Mouse (Mus musculus): ENCODE measurements around the gene Ccdc194.
A peak's percentile ranks its signal among the peaks of the same experiment; 100 is the strongest.

The Ccdc194 gene

DNA sequence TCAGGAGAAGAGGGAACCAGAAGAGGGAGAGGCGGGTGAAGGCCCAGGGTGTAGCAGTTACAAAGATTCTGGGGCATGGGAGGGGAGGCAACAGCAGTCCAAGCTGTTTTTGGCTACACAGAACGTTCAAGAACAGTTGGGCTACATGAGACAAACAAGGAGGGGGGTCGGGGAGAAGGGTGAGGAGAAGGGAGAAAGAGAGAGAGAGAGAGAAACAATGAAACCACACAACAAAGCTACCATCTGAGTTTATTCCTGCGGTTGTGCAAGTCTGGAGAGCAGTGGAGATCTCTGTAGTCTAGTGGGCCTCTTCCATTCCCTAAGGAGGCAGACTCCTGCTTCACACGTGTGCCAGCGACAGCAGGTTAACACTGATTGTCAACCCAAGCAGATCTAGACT is 28.5 kb upstream of the Ccdc194 start:
- no peak for DNase-seq (ENCODE audit: low read depth)

DNA sequence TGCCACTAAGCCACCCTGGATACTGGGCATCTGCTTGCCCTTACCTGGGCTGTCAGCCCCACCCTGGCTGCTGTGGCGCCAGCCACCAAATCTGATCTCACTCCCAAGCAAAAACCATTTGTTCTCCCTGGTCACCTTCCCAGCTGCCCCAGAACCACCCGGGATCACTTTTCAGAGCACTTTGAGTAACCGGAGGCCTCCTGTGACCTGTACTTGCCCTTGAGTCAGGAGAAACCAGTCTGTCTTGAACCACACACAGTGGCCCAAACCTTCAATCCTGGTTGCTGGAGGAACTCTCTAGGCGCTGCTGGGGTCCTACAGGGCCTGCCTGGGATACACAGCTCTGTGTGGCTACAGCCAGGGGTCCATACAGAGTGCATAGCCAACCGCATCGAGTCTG is 27.3 kb upstream of the Ccdc194 start:
- DNase-seq (ENCODE audit: low read depth): no peak

DNA sequence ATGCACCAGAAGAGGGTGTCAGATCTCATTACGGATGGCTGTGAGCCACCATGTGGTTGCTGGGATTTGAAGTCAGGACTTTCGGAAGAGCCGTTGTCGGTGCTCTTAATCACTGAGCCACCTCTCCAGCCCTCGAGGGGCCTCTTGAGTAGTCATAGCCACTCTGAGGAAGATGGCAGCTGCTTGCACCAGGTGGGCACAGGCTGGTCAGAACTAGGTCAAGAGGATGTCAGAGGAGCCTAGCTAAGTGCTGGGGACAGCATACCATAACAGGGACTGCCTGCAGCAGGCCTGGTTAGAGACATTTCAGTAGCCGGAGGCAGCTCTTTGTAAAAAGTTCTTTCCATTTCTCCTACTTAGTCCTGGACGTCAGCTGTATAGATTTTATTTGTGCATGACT is 25.2 kb upstream of the Ccdc194 start:
- no peak for DNase-seq (ENCODE audit: low read depth)

DNA sequence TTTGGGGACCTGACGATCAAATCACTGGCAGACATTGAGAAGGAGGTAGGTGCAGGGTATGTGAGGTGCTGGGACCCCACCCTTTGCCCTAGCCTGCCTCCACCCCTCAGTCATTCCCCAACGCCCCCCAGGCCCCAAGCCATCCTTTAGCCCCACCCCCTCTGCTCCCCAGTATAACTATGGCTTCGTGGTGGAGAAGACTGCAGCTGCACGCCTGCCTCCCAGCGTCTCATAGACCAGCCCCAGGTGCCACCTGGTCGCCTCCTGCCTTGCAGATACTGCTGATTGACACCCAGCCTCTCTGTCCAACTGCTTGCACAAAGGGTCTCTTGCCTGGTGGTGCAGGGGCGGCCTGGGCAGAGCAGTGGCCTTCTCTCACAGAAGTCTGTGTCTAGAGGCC is 22.1 kb upstream of the Ccdc194 start:
- DNase-seq (ENCODE audit: low read depth): no peak

DNA sequence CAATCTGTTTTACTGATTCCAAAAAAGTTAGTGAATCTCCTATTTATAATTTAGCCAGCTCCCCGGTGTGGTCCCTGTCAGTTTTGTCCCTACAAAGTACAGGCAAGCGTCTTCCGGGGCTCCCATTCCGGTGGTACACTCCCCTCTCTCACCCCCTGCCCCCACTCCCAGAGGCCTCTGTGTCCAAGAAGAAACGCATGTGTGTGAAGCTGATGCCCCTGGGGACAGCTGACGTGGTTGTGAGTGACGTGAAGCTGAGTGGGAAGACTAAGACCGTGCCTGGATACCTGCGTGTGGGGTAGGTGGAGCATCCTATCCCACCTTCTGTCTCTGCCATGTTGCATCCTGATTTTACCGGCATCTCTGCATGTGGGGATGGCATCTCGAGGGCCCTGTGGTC is 19.5 kb upstream of the Ccdc194 start:
- no peak for DNase-seq (ENCODE audit: low read depth)

DNA sequence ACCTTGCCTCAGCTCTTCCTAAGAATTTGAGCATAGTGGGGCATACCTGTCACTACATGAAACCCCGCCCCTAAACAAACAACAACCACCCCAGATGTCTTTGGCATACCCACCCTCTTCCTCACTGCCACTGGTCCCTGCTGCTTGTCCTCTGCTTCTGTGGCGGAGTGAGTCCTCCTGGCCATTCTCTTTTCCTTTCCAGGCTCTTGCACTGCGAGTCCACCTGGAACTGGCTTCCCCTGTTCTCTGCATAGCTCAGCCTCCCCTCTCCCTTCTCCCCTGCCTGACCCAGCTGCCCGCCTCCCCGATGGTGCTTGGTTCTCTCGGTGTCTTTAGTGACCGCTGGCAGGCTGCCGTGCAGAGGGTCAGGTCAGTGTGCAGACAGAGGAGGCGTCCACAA is 18.2 kb upstream of the Ccdc194 start:
- no peak for DNase-seq (ENCODE audit: low read depth)

DNA sequence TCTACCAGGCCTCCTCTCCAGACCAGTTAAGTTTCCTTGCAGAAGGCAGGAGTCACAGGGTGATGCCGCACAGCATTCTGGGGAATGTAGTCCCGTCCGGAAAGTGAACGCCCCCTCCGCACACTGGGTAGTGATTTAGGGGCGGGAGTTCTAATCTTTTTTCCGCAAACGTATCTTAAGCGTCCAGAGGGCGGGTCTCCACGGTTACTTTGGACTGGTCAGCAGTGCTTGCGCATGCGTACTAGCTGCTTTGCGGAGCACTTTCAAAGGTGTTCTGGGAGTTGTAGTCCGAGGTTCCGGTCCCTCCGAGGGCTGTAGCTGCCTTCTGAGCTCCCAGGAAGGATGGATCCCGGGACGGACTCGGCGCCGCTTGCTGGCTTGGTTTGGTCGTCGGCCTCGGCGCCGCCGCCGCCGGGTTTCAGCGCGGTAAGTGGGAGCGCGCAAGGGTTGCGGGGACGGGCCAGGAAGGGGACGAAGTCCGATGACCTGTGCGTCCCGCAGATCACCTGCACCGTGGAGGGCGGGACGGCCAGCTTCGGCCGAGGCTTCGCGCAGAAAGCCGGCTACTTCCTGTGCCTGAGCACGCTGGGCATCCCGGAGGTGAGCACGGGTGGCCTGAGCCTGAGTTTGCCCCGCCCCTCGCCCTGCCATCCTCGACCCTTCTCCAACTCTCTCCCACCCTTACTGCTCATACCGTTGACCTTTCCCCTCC is 17.3 kb upstream of the Ccdc194 start, which contains the start of gene Mvb12a:
Mvb12a (plus strand) TSS at position 291 of the 712 bp plus-strand sequence.
- DNase-seq (ENCODE audit: low read depth): peak; percentile 99

DNA sequence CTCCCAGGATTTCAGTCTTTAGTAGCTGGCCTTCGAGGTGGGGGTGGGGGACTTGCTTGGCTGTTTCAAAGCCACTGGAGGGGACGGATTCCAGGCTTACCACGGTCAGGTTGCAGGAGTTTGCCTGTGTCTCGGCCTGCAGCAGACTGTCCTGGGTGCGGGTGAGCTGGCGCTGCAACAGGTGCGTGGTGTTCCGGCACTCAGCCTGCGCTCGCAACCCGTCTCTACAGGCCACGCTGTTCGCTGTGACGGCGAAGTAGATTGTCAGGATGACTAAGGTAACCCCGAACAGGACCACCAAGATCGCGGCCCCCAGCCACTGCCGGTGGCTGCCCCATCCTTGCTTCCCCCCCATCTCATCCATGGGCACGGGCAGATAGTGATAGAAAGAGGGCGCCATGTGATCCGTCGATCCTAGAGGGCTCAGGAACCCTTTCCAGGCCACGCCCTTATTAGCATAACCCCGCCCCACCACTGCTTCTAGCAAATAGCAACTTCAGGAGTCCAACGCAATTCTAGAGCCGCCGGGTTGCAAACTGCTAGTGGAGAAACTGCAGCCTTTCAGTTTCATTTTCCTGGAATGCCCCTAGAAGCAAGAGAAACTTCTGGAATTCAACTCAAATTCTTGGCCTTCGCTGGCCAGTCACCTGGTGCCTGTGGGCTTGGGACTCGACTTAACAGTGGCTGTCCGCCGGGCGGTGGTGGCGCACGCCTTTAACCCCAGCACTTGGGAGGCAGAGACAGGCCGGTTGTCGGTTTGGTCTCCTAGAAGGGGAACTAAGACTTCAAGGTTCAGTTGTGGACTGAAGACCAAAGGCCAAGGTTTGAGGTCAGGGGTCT is 11.7 kb upstream of the Ccdc194 start, which contains the start of gene Bst2:
Bst2 (minus strand) TSS at position 429 of the 840 bp plus-strand sequence.
- DNase-seq (ENCODE audit: low read depth): peak; percentile 93

DNA sequence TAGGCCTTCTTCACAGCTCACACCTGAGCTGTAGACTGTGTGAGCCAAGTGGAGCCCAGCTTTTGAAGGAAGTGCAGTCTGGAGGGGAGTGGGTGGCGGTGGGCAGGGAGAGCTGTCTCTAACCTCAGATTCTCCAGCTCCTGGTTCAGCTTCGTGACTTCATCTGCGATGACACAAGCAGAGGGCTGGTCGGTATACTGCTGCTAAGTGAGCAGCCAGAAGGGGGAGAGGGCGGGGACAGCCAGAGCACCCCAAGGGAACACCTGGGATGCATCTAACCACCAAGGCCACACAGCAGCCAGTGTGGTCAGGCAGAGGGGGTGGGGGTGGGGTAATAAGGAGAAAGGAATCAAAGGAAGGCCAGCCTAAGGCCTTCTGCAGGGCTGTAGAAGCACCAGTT is 10.2 kb upstream of the Ccdc194 start:
- DNase-seq (ENCODE audit: low read depth): no peak

DNA sequence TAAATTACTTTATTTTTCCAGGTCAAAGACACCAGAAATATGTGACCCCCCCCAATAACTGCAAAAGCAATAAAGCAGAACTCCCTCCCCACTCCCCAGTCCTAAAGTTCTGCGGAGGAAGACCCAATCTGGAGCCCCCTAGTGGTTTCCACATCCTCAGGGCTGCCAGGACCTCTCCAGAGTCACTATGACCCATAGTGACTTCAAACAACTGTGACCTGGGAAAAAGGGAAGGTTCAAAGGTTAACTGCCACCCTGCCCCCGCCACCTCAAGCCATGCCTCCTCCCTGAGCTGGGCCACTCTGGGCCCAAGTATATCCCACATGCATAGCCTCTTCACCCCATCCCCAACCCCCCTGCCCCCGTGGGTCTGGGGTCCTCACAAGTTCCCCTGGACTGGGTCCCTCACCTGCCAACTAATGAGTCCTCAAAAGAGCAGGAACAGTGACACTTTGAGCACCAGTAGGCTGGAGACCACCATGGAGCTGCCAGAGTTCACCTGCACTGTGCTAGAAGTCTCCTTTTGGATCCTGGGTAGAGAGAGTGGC is 8.8 kb upstream of the Ccdc194 start:
- DNase-seq (ENCODE audit: low read depth): no peak

DNA sequence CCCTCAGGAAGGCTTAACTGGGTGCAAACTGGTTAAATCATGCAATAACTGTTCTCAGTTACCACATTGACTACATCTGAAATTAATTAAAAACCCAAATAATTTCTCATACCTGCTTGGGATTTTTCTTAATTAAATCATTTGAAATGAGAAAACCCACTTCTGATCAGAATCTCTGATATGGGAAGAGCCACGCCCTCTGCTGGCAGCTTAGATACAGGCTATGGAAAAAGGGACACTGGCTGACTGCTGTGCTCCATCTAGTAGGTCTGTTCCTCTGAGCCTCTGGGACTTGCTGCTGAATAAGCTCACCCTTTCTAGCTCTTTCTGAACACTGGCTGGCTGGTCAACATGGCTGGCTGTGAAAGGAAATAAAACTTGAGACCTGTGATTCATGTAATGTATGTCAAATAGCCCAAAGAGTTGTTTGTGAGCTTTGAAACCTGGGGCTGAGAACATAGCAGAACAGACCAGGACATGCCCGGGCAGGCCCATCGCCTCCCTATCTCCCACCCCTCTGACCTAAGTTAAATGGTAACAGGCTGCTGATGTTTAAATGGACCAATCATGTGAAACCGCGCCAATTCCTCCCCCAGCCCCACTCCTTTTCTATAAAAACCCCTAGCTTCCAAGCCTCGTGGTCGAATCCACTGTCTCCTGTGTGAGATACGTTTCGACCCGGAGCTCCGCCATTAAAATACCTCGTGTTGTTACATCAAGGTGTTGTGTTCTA is 5.4 kb upstream of the Ccdc194 start:
- peak; percentile 69 for DNase-seq (ENCODE audit: low read depth)

DNA sequence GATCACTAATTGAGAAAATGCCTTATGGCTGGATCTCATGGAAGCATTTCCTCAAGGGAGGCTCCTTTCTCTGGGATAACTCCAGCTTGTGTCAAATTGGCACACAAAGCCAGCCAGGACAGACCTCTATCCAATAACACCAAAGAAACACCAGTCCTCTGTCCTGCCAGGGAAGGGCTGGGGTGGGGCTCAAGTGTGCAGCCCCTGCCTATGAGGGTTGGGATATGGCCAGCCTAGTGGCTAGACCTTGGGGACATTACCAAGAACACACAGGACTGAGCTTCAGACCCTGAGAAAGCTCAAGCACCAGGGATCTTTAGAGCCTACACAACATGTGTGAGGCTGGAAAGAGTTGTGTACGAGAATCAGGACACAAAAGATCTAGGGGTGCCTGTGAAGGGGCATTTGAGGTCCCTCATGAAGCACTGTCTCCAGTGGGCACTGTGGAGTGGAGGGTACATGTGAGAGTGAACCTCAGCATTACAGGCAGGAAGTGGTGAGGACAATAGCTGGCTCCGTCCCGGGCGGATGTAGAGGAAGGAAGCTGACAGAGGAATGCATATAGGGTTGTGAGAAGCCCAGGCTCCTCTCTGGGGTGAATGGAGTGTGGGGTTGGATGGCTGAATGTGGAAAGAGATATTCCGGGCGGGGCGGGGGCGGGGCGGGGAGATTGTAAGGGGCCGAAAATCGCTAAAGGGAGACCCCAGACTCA is 3.0 kb upstream of the Ccdc194 start:
- no peak for DNase-seq (ENCODE audit: low read depth)

DNA sequence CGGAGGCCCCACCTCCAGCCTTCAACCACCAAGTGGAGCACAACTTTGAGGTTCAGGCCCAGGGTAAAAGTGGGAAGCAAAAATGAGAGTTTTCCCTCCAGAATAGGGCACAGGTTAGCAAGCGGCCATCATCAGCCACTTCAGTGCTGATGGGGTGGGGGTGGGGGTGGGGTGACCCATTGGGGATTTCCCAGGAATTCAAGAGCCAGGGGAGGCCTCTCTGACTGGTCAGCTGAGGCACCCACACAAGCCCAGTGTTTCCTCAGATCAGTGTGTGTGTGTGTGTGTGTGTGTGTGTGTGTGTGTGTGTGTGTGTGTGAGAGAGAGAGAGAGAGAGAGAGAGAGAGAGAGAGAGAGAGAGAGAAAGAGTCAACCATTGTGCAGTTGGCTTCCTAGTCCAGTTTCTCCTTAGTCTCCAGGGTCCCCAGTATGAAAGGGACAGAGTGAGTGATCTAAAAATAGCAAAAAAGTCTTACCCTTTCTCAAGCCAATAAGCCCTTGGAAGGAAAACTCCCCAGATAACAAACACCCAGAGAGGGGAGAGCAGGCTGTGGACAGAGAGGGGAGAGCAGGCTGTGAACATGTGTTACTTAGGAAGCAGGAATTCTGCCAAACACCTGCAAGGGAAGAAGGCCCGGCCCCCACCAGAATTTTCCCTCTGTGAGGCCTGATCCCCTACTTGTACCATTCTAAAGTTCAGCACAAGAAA is 1.8 kb upstream of the Ccdc194 start:
- DNase-seq (ENCODE audit: low read depth): peak; percentile 62

DNA sequence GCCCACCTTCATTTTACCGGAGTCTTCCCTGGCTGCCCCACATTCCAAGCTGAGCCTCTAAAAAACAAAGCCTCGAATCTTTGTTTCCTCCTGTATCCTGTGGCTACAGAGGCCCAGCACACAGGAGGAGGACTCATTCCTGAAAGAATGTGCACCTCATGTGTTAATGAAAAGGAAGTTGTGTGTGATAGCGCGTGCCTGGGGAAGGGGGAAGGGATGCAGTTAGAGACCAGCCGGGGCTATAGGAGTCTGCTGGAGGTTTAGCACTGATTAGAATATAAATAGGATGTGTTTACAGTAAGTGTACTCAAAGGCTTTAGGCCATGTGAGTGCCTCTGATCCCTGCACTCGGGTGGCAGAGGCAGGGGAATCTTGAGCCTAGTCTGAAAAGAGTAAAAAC is 761 bp upstream of the Ccdc194 start:
- DNase-seq (ENCODE audit: low read depth): peak; percentile 62

DNA sequence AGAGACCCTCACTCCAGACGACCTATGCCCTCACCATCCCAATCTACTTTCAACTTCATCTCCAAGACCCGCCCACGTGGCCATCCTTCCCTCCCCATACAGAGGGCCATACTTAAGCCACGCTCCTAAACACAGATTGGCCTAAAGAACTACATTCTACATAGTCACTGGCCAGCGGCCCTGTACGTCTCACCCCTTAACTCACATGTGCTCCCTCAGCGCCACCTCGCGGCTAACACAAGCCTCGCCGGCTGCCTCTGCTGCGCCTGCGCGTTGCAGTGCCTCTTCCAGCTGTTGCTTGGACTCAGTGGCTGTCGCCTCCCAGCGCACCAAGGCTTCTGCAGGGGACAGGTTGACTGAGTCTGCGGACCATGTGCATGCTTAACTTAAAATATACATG is 3.9 kb downstream of the Ccdc194 start:
- DNase-seq (ENCODE audit: low read depth): peak; percentile 99

DNA sequence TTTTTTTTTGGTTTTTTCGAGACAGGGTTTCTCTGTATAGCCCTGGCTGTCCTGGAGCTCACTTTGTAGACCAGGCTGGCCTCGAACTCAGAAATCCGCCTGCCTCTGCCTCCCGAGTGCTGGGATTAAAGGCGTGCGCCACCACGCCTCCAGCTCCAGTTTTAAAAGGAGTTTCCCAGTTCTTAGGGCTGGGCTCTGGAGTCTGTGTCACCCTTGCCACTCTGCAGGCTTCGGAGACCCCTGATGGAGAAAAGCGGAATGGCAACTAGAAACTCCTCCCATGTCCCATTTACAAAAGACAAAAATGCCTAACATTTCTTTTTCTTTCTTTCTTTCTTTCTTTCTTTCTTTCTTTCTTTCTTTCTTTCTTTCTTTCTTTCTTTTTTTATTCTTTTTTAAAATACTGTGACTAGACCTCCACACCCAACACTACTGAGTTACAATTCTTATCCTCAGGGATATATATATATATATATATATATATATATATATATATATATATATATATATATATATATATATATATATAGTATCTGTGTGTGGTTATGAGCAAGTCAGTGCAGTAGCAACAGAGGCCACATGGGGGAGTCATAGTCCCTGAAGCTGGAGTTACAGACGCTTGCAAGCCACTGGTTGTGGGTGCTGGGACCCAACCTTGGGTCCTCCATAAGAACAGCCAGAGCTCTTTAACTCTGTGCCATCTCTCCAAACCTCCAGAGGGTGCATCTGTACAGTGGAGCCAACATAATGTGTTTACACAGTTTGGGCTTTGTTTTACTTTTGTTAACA is 6.3 kb downstream of the Ccdc194 start:
- DNase-seq (ENCODE audit: low read depth): peak; percentile 89

DNA sequence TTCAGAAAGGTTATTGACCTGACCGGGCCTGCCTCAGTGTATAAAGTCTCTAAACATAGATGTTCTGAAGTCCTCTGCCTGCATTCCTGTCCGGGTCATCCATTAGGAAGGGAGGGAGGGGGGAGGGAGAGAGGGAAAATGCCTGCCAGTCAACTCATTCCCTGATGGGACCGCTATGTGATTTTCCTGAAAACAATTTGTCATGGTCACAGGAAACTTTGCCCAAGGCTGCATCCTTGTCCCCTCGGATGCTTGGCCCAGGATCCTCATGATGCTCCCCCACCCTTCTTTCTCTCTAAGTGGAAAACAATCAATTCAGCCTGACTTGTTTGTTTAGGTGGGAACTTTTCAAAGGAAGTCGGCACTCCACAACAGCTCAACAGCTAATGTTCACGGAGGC is 8.7 kb downstream of the Ccdc194 start:
- no peak for DNase-seq (ENCODE audit: low read depth)

DNA sequence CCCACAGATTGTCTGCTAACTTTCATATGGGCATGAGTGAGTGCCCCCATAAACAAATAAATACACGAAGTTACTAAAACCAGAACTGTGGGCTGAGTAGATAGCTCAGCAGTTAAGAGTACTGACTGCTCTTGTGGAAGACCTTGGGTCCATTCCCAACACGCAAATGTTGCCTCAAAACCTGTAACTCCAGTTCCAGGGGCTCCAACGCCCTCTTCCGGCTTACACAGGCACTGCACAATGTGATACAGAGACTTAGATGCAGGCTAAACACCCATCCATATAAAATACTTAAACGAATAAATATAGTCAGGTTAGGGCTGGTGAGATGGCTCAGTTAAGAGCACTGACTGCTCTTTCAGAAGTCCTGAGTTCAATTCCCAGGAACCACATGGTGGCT is 10.5 kb downstream of the Ccdc194 start:
- DNase-seq (ENCODE audit: low read depth): no peak

DNA sequence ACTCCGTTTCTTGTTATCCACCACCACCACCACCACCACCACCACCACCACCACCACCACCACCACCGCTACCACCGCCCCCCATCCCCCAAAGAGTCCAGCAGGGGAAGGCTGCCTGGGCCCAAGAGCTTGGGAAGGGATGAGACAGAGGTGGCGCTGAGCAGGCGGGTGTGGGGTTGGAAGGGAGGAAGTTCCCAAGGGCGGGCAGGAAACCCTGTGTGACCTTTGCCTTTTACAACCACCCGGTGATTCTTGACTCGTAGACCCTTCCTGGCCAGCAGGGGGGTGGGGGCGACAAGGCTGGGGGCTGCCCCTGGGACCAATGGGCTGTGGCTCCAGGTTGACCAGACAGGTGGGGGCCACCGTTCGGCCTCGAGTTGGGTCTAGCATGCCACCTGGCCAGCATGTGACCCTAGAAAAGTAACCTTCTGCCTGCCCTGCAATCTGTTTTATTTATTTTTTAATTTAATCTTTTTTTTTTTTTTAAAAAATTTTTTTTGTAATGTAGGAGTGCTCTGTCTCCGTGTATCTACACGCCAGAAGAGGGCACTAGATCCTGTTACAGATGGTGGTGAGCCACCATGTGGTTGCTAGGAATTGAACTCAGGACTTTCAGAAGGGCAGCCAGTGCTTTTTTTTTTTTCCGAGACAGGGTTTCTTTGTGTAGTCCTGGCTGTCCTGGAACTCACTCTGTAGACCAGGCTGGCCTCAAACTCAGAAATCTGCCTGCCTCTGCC is 12.3 kb downstream of the Ccdc194 start:
- DNase-seq (ENCODE audit: low read depth): no peak

DNA sequence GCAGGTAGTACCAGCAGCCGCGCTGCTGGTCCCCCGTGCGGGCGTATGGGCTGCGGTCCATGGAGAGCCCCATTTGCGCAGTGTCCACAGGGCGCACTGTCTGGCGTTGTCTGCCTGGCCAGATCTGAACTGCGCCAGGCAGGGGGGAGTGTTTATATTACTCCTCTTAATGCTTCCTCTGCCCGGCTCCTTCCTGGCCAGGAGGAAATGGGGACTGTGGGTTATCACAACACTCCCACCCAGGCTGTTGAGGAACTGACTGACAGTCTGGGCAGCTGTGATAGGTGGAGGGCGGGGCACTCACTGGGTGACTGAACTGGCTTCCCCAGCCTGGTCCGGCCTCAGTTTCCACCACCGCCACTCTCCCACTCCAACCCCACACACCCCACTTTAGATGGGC is 13.9 kb downstream of the Ccdc194 start, which contains the start of gene Plvap:
Plvap (minus strand) TSS at position 109 of the 400 bp plus-strand sequence.
- no peak for DNase-seq (ENCODE audit: low read depth)
